Mouse (Mus musculus): ENCODE measurements around the gene Glrx5. TPM values are rescaled to one million over a fixed set of nuclear protein-coding genes. Genes with fewer than 3 reads are reported as not detected.

Glrx5 gene
- total RNA-seq, 1 experiment from 2014 or later: 26.5 TPM

GRCm38 (mm10) chr12:105086781-105087180 lies 54.3 kb downstream of the Glrx5 start:
- ATAC-seq (replicated peaks in 1 of 2; ENCODE audit: insufficient read depth in 1 of 2, low FRiP score in 2 of 2, low TSS enrichment in 1 of 2, low read depth in 1 of 2, poor library complexity in 2 of 2, severe bottlenecking in 2 of 2): no peak

GRCm38 (mm10) chr12:105087353-105087752 lies 54.9 kb downstream of the Glrx5 start:
- no peak for ATAC-seq (replicated peaks in 1 of 2; ENCODE audit: insufficient read depth in 1 of 2, low FRiP score in 2 of 2, low TSS enrichment in 1 of 2, low read depth in 1 of 2, poor library complexity in 2 of 2, severe bottlenecking in 2 of 2)

- no peak for ATAC-seq (replicated peaks in 1 of 2; ENCODE audit: insufficient read depth in 1 of 2, low FRiP score in 2 of 2, low TSS enrichment in 1 of 2, low read depth in 1 of 2, poor library complexity in 2 of 2, severe bottlenecking in 2 of 2)
Measured at GRCm38 (mm10) chr12:105089231-105089630, 56.7 kb downstream of the Glrx5 start.

GRCm38 (mm10) chr12:105091604-105092003 lies 59.1 kb downstream of the Glrx5 start:
- no peak for ATAC-seq (replicated peaks in 1 of 2; ENCODE audit: insufficient read depth in 1 of 2, low FRiP score in 2 of 2, low TSS enrichment in 1 of 2, low read depth in 1 of 2, poor library complexity in 2 of 2, severe bottlenecking in 2 of 2)

Other genes with a start within 250 kb of the Glrx5 start
- gene Clmn, start 167.6 kb upstream of the Glrx5 start, total RNA-seq (2017): 0.38 and 0.55 TPM in 2 replicates
- 33.1 TPM in 2 replicates for gene Syne3, start 22.9 kb upstream of the Glrx5 start, total RNA-seq (2017)
- gene Tcl1b2, start 113.3 kb downstream of the Glrx5 start, total RNA-seq (2017): not detected in 2 replicates
- not detected in 2 replicates for gene Tcl1b1, start 127.0 kb downstream of the Glrx5 start, total RNA-seq (2017)
- gene Tcl1b5, start 143.7 kb downstream of the Glrx5 start, total RNA-seq (2017): not detected in 2 replicates
- gene Tcl1b3, start 158.4 kb downstream of the Glrx5 start, total RNA-seq (2017): not detected in 2 replicates
- not detected in 2 replicates for gene Tcl1b4, start 169.3 kb downstream of the Glrx5 start, total RNA-seq (2017)
- gene Tcl1, start 190.1 kb downstream of the Glrx5 start, total RNA-seq (2017): not detected in 2 replicates

Data from hematopoietic stem cell, adult 5-6 weeks (primary cell).